Mouse (Mus musculus) liver, adult 2 months (tissue): Measurements from ENCODE around the gene Mmp8. TPM values are rescaled to one million over a fixed set of nuclear protein-coding genes. Genes with fewer than 3 reads are reported as not detected.

ENCODE experiments used
- DNase-seq: peaks from one replicate; pipeline ENCODE4 v3.0.0-alpha.2; 2011; ENCODE audit warnings: low read depth, low spot score; ENCODE audit errors: extremely low read depth
- H3K27ac ChIP-seq: fragments of 200-500 bp; replicated peaks from 2 replicates; pipeline ENCODE4 v1.5.1; 2012; ENCODE audit warnings: low read depth, mild to moderate bottlenecking, control low read depth, inconsistent platforms, low read length; ENCODE audit not compliant: insufficient read depth
- H3K27me3 ChIP-seq: fragments of 200-500 bp; 2 replicates; pipeline ENCODE4 v1.6.1; 2012; ENCODE audit warnings: mild to moderate bottlenecking, moderate library complexity, low read length, inconsistent platforms; ENCODE audit not compliant: control insufficient read depth, insufficient read depth
- H3K36me3 ChIP-seq: fragments of 200-500 bp; 2 replicates; pipeline ENCODE4 v1.6.1; 2012; ENCODE audit warnings: low read length, inconsistent platforms; ENCODE audit not compliant: control insufficient read depth, insufficient read depth
- H3K4me1 ChIP-seq: fragments of 200-500 bp; 2 replicates; pipeline ENCODE4 v1.6.1; 2011; ENCODE audit warnings: low read length; ENCODE audit not compliant: control insufficient read depth, insufficient read depth
- H3K4me3 ChIP-seq: fragments of 200-500 bp; 2 replicates; pipeline ENCODE4 v1.5.1; 2011; ENCODE audit warnings: low read depth, mild to moderate bottlenecking, control low read depth, low read length, moderate library complexity; ENCODE audit not compliant: insufficient read depth
- H3K79me2 ChIP-seq: fragments of 200-500 bp; 2 replicates; pipeline ENCODE4 v1.6.1; 2012; ENCODE audit warnings: inconsistent platforms, mild to moderate bottlenecking, low read length, moderate library complexity; ENCODE audit not compliant: control insufficient read depth, insufficient read depth
- H3K9ac ChIP-seq: fragments of 200-500 bp; 2 replicates; pipeline ENCODE4 v1.6.1; 2012; ENCODE audit warnings: low read depth, mild to moderate bottlenecking, control low read depth, inconsistent platforms, low read length
- CTCF ChIP-seq: fragments of 200-500 bp; IDR thresholded peaks from 2 replicates; pipeline ENCODE4 v1.5.1; 2011; ENCODE audit warnings: low read depth, low read length, control low read depth
- POLR2A ChIP-seq: fragments of 200-500 bp; IDR thresholded peaks from 2 replicates; pipeline ENCODE4 v1.6.1; 2011; ENCODE audit warnings: low read length, control low read depth; ENCODE audit not compliant: insufficient read depth; ENCODE audit errors: extremely low read depth
- WGBS: fragments of 180-500 bp; shearing (Covaris S2); methylation state at CpG from one replicate; pipeline ENCODE4 v1.1.7; 2018; 5-methylcytosine and 5-hydroxymethylcytosine counted together
- polyA plus RNA-seq: library from polyadenylated mRNA; depleted of rRNA; stranded (reverse); fragments of >200 nt; gene quantifications from 2 replicates; pipeline ENCODE4 v1.2.3, GENCODE M21; 2012
- total RNA-seq: library from RNA; depleted of rRNA; stranded (reverse); fragments of >200 nt; gene quantifications from 2 replicates; pipeline ENCODE4 v1.2.3, GENCODE M21; 2014

Mmp8 gene
- total and polyA plus RNA-seq, 2 experiments = under 0.01 to 0.09 TPM

DNA sequence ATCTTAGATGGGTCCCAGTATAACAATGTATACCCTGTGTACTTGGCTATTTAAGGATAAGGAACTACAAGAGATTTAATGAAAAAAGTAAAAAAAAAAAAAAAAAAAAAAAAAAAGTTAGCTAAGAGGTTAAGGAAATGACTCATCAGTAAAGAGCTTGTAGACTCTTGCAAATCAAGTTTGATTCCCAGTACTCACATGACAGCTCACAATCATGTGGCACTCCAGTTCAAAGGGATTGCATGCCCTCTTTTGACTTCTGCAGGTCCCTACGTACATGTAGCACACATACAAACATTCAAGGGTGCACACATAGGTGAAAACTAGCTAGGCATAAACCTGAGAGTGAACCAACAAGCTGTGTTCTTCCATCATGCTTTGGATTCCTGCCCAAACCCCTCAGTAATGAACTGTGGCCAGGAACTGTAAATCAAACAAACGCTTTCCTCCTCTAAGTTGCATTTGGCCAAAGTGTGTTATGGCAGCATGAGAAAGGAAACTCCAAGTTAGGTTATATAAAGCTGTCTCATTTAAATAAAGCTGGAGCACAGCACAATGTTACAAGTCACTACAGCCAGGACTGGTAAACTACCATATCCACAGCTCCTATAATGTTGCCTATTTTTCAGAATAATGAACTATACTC, 14.5 kb downstream of the Mmp8 start:
- no peak overlapping the region for H3K27ac ChIP-seq
- H3K27me3 ChIP-seq = no peaks in the 10 kb centered on the region
- H3K79me2 ChIP-seq = no peaks in the 10 kb centered on the region
- peak; percentile 40 for DNase-seq
- no peaks in the 10 kb centered on the region for H3K4me1 ChIP-seq
- no peak for TF ChIP-seq CTCF
- no peak for TF ChIP-seq POLR2A
- no peaks in the 10 kb centered on the region for H3K36me3 ChIP-seq
- H3K9ac ChIP-seq = no peak overlapping the region
- no peak overlapping the region for H3K4me3 ChIP-seq
- 61% methylated on average over 2 of the region's 2 CpGs for WGBS

DNA sequence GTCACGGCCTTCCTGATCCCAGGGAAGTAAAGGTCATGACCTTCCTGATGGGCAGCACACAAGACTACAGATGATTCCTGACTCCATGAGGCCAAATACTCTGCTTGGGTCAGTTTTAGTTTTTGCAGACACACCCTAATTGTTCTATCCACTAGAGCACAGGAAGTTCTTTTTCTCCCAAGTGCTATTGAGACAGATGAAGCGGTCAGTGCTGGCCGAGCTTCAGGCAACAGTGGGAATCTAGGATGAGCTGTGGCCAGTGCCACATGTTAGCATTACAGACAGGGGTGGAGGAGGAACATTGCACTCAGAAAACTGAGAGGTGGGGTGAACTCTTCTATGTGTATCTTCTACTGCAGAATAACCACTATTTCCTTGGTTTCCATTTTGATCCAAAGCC, 17.3 kb downstream of the Mmp8 start:
- 79% methylated on average over 3 of the region's 3 CpGs for WGBS
- no peak for DNase-seq
- no peaks in the 10 kb centered on the region for H3K4me1 ChIP-seq

GRCm38 (mm10) chr9:7577371-7577770, 19.1 kb downstream of the Mmp8 start:
- Histone ChIP-seq H3K79me2 (no peaks in the 10 kb centered on the region), H3K27me3 (no peaks in the 10 kb centered on the region), H3K4me3 (no peak overlapping the region), H3K36me3 (no peaks in the 10 kb centered on the region), H3K4me1 (no peaks in the 10 kb centered on the region), H3K27ac (no peak overlapping the region), H3K9ac (no peak overlapping the region)
- TF ChIP-seq POLR2A (no peak), CTCF (no peak)
- WGBS = 77% methylated on average over 2 of the region's 2 CpGs
- no peak for DNase-seq

More for the DNA sequence above, 17.3 kb downstream of the Mmp8 start:
- H3K9ac ChIP-seq = no peak overlapping the region
- no peaks in the 10 kb centered on the region for H3K79me2 ChIP-seq
- H3K27me3 ChIP-seq = no peaks in the 10 kb centered on the region
- no peaks in the 10 kb centered on the region for H3K36me3 ChIP-seq
- TF ChIP-seq POLR2A (no peak), CTCF (no peak)
- no peak overlapping the region for H3K4me3 ChIP-seq
- H3K27ac ChIP-seq = no peak overlapping the region

- H3K27me3 ChIP-seq = no peaks in the 10 kb centered on the region
- no peaks in the 10 kb centered on the region for H3K79me2 ChIP-seq
- no peak overlapping the region for H3K27ac ChIP-seq
- H3K9ac ChIP-seq = no peak overlapping the region
- no peak for DNase-seq
- no peaks in the 10 kb centered on the region for H3K36me3 ChIP-seq
- TF ChIP-seq CTCF (no peak), POLR2A (no peak)
- peaks cover 3% of the 10 kb centered on the region; the same call in 1 of the 2 replicates for H3K4me1 ChIP-seq
- no peak overlapping the region for H3K4me3 ChIP-seq
- WGBS = 76% methylated on average over 8 of the region's 8 CpGs
Measured at GRCm38 (mm10) chr9:7590063-7590462, 31.8 kb downstream of the Mmp8 start.

- no peaks in the 10 kb centered on the region for H3K27me3 ChIP-seq
- no peak overlapping the region for H3K9ac ChIP-seq
- H3K79me2 ChIP-seq = no peaks in the 10 kb centered on the region
- H3K4me1 ChIP-seq = peaks cover 3% of the 10 kb centered on the region; the same call in 1 of the 2 replicates
- DNase-seq = no peak
- no peaks in the 10 kb centered on the region for H3K36me3 ChIP-seq
- no peak overlapping the region for H3K27ac ChIP-seq
- no peak for TF ChIP-seq POLR2A
- no peak overlapping the region for H3K4me3 ChIP-seq
- WGBS = 93% methylated on average over 3 of the region's 3 CpGs
Measured at GRCm38 (mm10) chr9:7593272-7593812, 35.1 kb downstream of the Mmp8 start.

DNA sequence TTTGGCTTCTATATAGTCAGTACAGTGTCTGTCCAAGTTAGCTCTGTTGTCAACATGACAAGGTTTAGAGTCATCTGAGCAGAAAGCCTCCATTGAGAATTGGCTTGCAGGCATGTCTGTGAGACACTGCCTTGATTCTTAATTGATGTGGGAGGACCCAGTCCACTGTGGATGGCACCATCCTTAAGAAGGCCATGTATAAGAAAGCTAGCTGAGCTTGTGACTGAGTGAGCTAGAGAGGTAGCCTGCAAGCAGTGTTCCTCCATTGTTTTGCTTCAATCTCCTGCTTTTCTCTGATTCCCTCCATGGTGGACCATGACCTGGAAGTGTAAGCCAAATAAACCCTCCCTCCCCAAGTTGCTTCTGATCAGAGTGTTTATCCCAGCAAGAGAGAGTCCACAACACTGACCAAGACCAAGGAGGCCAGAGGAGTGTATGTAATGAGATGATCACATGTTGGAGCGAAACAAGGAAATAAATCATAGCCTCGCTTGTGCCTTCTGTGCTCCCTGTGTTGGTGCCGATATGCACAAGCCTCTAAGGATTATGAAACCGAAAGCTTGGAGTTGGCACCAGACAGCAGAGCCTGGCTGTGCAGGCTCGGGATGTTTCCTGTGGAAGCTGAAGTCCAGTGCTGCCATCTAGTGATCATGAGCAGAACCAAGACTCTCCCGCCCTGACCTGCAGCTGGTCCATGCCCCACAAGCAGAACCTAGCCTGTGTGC, 36.7 kb downstream of the Mmp8 start:
- H3K4me1 ChIP-seq = peaks cover 3% of the 10 kb centered on the region; the same call in 1 of the 2 replicates
- WGBS = 2% methylated on average over 6 of the region's 6 CpGs
- no peaks in the 10 kb centered on the region for H3K27me3 ChIP-seq
- peak; percentile 99 for TF ChIP-seq CTCF
- TF ChIP-seq POLR2A = no peak
- no peaks in the 10 kb centered on the region for H3K36me3 ChIP-seq
- H3K4me3 ChIP-seq = peak overlapping the region; percentile 68
- DNase-seq = peak; percentile 90
- no peaks in the 10 kb centered on the region for H3K79me2 ChIP-seq
- peak overlapping the region; percentile 63 for H3K9ac ChIP-seq
- H3K27ac ChIP-seq = peak overlapping the region; percentile 51
